Comparison of ENCODE assay signal across 10 mouse cellular contexts in genomic region chr15:77332272-77332991, GRCm38 (mm10). TPM values are rescaled to one million over a fixed set of nuclear protein-coding genes. Genes with fewer than 3 reads are reported as not detected.
DNase-seq lines count a peak whose midpoint lies in the region; ATAC-seq lines count a peak whose summit lies in the region.
"Had no signal": no experiment of that assay in that cellular context is flagged by ENCODE, and none has a peak within 500 bp of the region (broad histone marks: within the 10 kb centered on the region; RNA-seq: fewer than 3 reads in every experiment).

No protein-coding gene starts in this region.

- H3K9me3 ChIP-seq in midbrain, embryonic 11.5 days (ENCODE audit: control insufficient read depth, low read length), result no peaks in the 10 kb centered on the region
- H3K9me3 ChIP-seq: hindbrain, embryonic 10.5 days; liver, embryonic 15.5 days had no signal

- peaks cover 6% of the 10 kb centered on the region for H3K4me1 ChIP-seq in midbrain, embryonic 11.5 days (ENCODE audit: control insufficient read depth, insufficient read depth, low read length)

- H3K4me3 ChIP-seq in midbrain, embryonic 11.5 days (ENCODE audit: low read depth, low read length), result no peak overlapping the region
- H3K4me3 ChIP-seq: hindbrain, embryonic 10.5 days; liver, embryonic 15.5 days had no signal

- H3K4me2 ChIP-seq in midbrain, embryonic 11.5 days, result no peak overlapping the region
- H3K4me2 ChIP-seq: liver, embryonic 15.5 days had no signal

- no peaks in the 10 kb centered on the region for H3K27me3 ChIP-seq in midbrain, embryonic 11.5 days (ENCODE audit: control insufficient read depth, insufficient read depth, low read length)
- H3K27me3 ChIP-seq: liver, embryonic 15.5 days had no signal

- no peak overlapping the region for H3K27ac ChIP-seq in midbrain, embryonic 11.5 days (ENCODE audit: low read depth, low read length)
- H3K27ac ChIP-seq: hindbrain, embryonic 10.5 days; liver, embryonic 15.5 days had no signal

- 82% methylated on average over 7 of the region's 7 CpGs for WGBS in midbrain, embryonic 11.5 days

- ATAC-seq in monocyte, adult 5-6 weeks (replicated peaks; ENCODE audit: insufficient number of reproducible peaks, low FRiP score, low TSS enrichment, poor library complexity, severe bottlenecking), result no peak
- ATAC-seq in midbrain, embryonic 11.5 days (ENCODE audit: low FRiP score), result no peak

- H3K9ac ChIP-seq in midbrain, embryonic 11.5 days (ENCODE audit: low read length), result no peak overlapping the region
- H3K9ac ChIP-seq: liver, embryonic 15.5 days had no signal

- peak; percentile 68 for DNase-seq in layer of hippocampus, adult 11-12 months (ENCODE audit: low spot score)
- DNase-seq in layer of hippocampus, adult 9-10 months (ENCODE audit: low spot score), result no peak
- DNase-seq in adrenal gland, postnatal 36 days, result peak; percentile 69 to 80
- peak; percentile 54 to 66 for DNase-seq in layer of hippocampus, adult 8-10 months (ENCODE audit: low spot score in 2 of 2)
- DNase-seq in right cerebral cortex, postnatal 10 days (ENCODE audit: low spot score in 2 of 2), result peak; percentile 85 to 86
- DNase-seq in midbrain, embryonic 11.5 days (ENCODE audit: low spot score, missing footprints), result no peak
- no peak for DNase-seq in kidney, adult 11 months

- no peaks in the 10 kb centered on the region for H3K36me3 ChIP-seq in midbrain, embryonic 11.5 days (ENCODE audit: control insufficient read depth, insufficient read depth, low read length)
- H3K36me3 ChIP-seq: hindbrain, embryonic 10.5 days; liver, embryonic 15.5 days had no signal

RNA-seq across cellular contexts. Expression of gene Rbfox2, which starts 25.6 kb away (rescaled TPM):
- total RNA-seq in adrenal gland, postnatal 36 days (2021), result 10 to 100 TPM; 54.4 to 64.7 TPM
- total RNA-seq in layer of hippocampus, adult 8-10 months (2022), result 100 to 1,000 TPM; 200 to 279 (median 237) TPM
- 0.29 TPM in 1 of 3 replicates, not detected in the others for total RNA-seq in monocyte, adult 5-6 weeks (2017)
- polyA plus RNA-seq in midbrain, embryonic 11.5 days (2014; fragmentation: Nextera tagmentation; extraction: Ambion mirVana), result 73.2 and 79.9 TPM in 2 replicates

Comparison
In these comparisons a context has a peak if more than half of its experiments do, and no peak if none do; other contexts are left out.
1. DNase-seq: peak in layer of hippocampus, adult 11-12 months (single experiment), adrenal gland, postnatal 36 days (2 of 2), layer of hippocampus, adult 8-10 months (2 of 2) and right cerebral cortex, postnatal 10 days (2 of 2); none in layer of hippocampus, adult 9-10 months (single experiment), midbrain, embryonic 11.5 days (single experiment) and kidney, adult 11 months (single experiment).
2. RNA of gene Rbfox2, which starts 25.6 kb away (total RNA-seq): 200 to 279 TPM in layer of hippocampus, adult 8-10 months and 54.4 to 64.7 TPM in adrenal gland, postnatal 36 days; 0.29 TPM in monocyte, adult 5-6 weeks; every median in the first group is over 10 times any median in the second.